In genomic region chr5:66530361-66530760, GRCm38 (mm10) we compare ENCODE assay signal across 22 mouse cellular contexts.
A peak's percentile ranks its signal among the peaks of the same experiment; 100 is the strongest.
DNase-seq lines count a peak whose midpoint lies in the region; ATAC-seq lines count a peak whose summit lies in the region.
"Had no signal": no experiment of that assay in that cellular context is flagged by ENCODE, and none has a peak within 500 bp of the region (broad histone marks: within the 10 kb centered on the region; RNA-seq: fewer than 3 reads in every experiment).

No protein-coding gene starts in this region.

- ATAC-seq in forebrain, embryonic 15.5 days (replicated peaks), result no peak
- no peak for ATAC-seq in hindbrain, embryonic 14.5 days (ENCODE audit: low FRiP score)
- ATAC-seq: activated CD4-positive, CD25-positive, alpha-beta regulatory T cell, adult 4 months; CD4-positive, CD25-positive, alpha-beta regulatory T cell, adult 4 months; hindbrain, embryonic 16.5 days; inflammation-experienced regulatory T-cells, adult 6 months; intestine, postnatal 0 days had no signal

- no peaks in the 10 kb centered on the region for H3K9me3 ChIP-seq in forebrain, embryonic 10.5 days
- H3K9me3 ChIP-seq in forebrain, embryonic 15.5 days, result no peaks in the 10 kb centered on the region
- no peaks in the 10 kb centered on the region for H3K9me3 ChIP-seq in hindbrain, embryonic 10.5 days
- H3K9me3 ChIP-seq in hindbrain, embryonic 14.5 days (ENCODE audit: control insufficient read depth, low read length), result no peaks in the 10 kb centered on the region
- H3K9me3 ChIP-seq in embryonic facial prominence, embryonic 10.5 days, result no peaks in the 10 kb centered on the region
- H3K9me3 ChIP-seq: embryonic facial prominence, embryonic 15.5 days; forebrain, embryonic 12.5 days; heart, embryonic 12.5 days had no signal

- WGBS in forebrain, embryonic 10.5 days, result 90% methylated on average over 4 of the region's 4 CpGs
- 89% methylated on average over 4 of the region's 4 CpGs for WGBS in forebrain, embryonic 15.5 days
- 90% methylated on average over 4 of the region's 4 CpGs for WGBS in hindbrain, embryonic 10.5 days
- 93% methylated on average over 4 of the region's 4 CpGs for WGBS in hindbrain, embryonic 14.5 days
- 86% methylated on average over 4 of the region's 4 CpGs for WGBS in embryonic facial prominence, embryonic 10.5 days

- peak overlapping the region; percentile 31; the same call in 1 of the 2 replicates for H3K27ac ChIP-seq in forebrain, embryonic 10.5 days
- H3K27ac ChIP-seq in forebrain, embryonic 15.5 days (replicated peaks), result no peak overlapping the region
- 0 out of 2 replicates have a peak overlapping the region, but pooled peaks have one; percentile 19 for H3K27ac ChIP-seq in hindbrain, embryonic 10.5 days
- H3K27ac ChIP-seq in hindbrain, embryonic 14.5 days, result no peak overlapping the region
- H3K27ac ChIP-seq in embryonic facial prominence, embryonic 10.5 days (replicated peaks), result peak overlapping the region; percentile 55
- H3K27ac ChIP-seq: embryonic facial prominence, embryonic 15.5 days; forebrain, embryonic 12.5 days; gastrocnemius, adult 2 months had no signal

- no peak overlapping the region for H3K9ac ChIP-seq in forebrain, embryonic 15.5 days (replicated peaks)
- H3K9ac ChIP-seq in hindbrain, embryonic 14.5 days, result no peak overlapping the region
- H3K9ac ChIP-seq: embryonic facial prominence, embryonic 15.5 days; forebrain, embryonic 12.5 days; heart, embryonic 12.5 days had no signal

- H3K4me3 ChIP-seq in forebrain, embryonic 10.5 days, result no peak overlapping the region
- H3K4me3 ChIP-seq in forebrain, embryonic 15.5 days, result no peak overlapping the region
- no peak overlapping the region for H3K4me3 ChIP-seq in hindbrain, embryonic 10.5 days
- no peak overlapping the region for H3K4me3 ChIP-seq in hindbrain, embryonic 14.5 days (replicated peaks; ENCODE audit: low read length)
- no peak overlapping the region for H3K4me3 ChIP-seq in embryonic facial prominence, embryonic 10.5 days
- H3K4me3 ChIP-seq: embryonic facial prominence, embryonic 15.5 days; erythroblast, embryonic 14.5 days; forebrain, embryonic 12.5 days; gastrocnemius, adult 2 months; heart, embryonic 12.5 days had no signal

- no peak for DNase-seq in forebrain, embryonic 10.5 days (ENCODE audit: extremely low spot score, low spot score)
- DNase-seq in hindbrain, embryonic 10.5 days (ENCODE audit: low spot score), result no peak
- no peak for DNase-seq in hindbrain, embryonic 14.5 days (ENCODE audit: low spot score)
- no peak for DNase-seq in embryonic facial prominence, embryonic 10.5 days (ENCODE audit: low spot score)
- DNase-seq in c-Kit-positive CD71-positive TER-119-positive erythroid progenitor cells, embryonic 14.5 days (ENCODE audit: low spot score), result no peak
- DNase-seq in layer of hippocampus, adult 9-10 months (ENCODE audit: low spot score), result no peak
- DNase-seq: adrenal gland, postnatal 14 days; B cell, adult 2 months; cerebellum, adult 2 months; cerebellum, postnatal 10 days; gastrocnemius, adult 2 months; gastrocnemius, postnatal 25 days had no signal

- peaks cover 65% of the 10 kb centered on the region for H3K4me1 ChIP-seq in forebrain, embryonic 10.5 days
- H3K4me1 ChIP-seq in forebrain, embryonic 15.5 days, result peaks cover 4% of the 10 kb centered on the region; the same call in 1 of the 2 replicates
- H3K4me1 ChIP-seq in hindbrain, embryonic 10.5 days (replicated peaks), result peaks cover 53% of the 10 kb centered on the region
- H3K4me1 ChIP-seq in hindbrain, embryonic 14.5 days (replicated peaks; ENCODE audit: control insufficient read depth, insufficient read depth, low read length), result peaks cover 10% of the 10 kb centered on the region; the same call in 1 of the 2 replicates
- peaks cover 76% of the 10 kb centered on the region for H3K4me1 ChIP-seq in embryonic facial prominence, embryonic 10.5 days

- no peaks in the 10 kb centered on the region for H3K36me3 ChIP-seq in forebrain, embryonic 10.5 days (replicated peaks)
- H3K36me3 ChIP-seq in forebrain, embryonic 15.5 days, result no peaks in the 10 kb centered on the region
- no peaks in the 10 kb centered on the region for H3K36me3 ChIP-seq in hindbrain, embryonic 10.5 days
- no peaks in the 10 kb centered on the region for H3K36me3 ChIP-seq in hindbrain, embryonic 14.5 days (replicated peaks; ENCODE audit: control insufficient read depth, insufficient read depth)
- H3K36me3 ChIP-seq in embryonic facial prominence, embryonic 10.5 days (replicated peaks), result no peaks in the 10 kb centered on the region
- H3K36me3 ChIP-seq: embryonic facial prominence, embryonic 15.5 days; forebrain, embryonic 12.5 days; heart, embryonic 12.5 days had no signal

- H3K27me3 ChIP-seq in forebrain, embryonic 10.5 days (ENCODE audit: poor library complexity, severe bottlenecking), result no peaks in the 10 kb centered on the region
- no peaks in the 10 kb centered on the region for H3K27me3 ChIP-seq in forebrain, embryonic 15.5 days
- no peaks in the 10 kb centered on the region for H3K27me3 ChIP-seq in hindbrain, embryonic 10.5 days (ENCODE audit: insufficient read depth, poor library complexity, severe bottlenecking)
- no peaks in the 10 kb centered on the region for H3K27me3 ChIP-seq in hindbrain, embryonic 14.5 days (ENCODE audit: control insufficient read depth, insufficient read depth, low read length)
- no peaks in the 10 kb centered on the region for H3K27me3 ChIP-seq in embryonic facial prominence, embryonic 10.5 days (replicated peaks; ENCODE audit: low read depth, poor library complexity, severe bottlenecking)
- H3K27me3 ChIP-seq: embryonic facial prominence, embryonic 15.5 days; forebrain, embryonic 12.5 days; heart, embryonic 12.5 days had no signal

- no peak overlapping the region for H3K4me2 ChIP-seq in forebrain, embryonic 15.5 days (replicated peaks)
- H3K4me2 ChIP-seq in hindbrain, embryonic 14.5 days (replicated peaks), result no peak overlapping the region
- H3K4me2 ChIP-seq: embryonic facial prominence, embryonic 15.5 days; forebrain, embryonic 12.5 days; heart, embryonic 12.5 days had no signal

Comparison
In these comparisons a context has a peak if more than half of its experiments do, and no peak if none do; other contexts are left out.
1. H3K27ac ChIP-seq: peak in forebrain, embryonic 10.5 days (single experiment), hindbrain, embryonic 10.5 days (single experiment) and embryonic facial prominence, embryonic 10.5 days (single experiment); none in forebrain, embryonic 15.5 days (single experiment) and hindbrain, embryonic 14.5 days (single experiment).